Mouse (Mus musculus) embryonic stem cell, embryonic (primary cell): ENCODE data around the gene Ctps.

Experiments
- CTCF ChIA-PET, 4 experiments: fragments of 300-600 bp in 2 of 4; fragments of 350-600 bp in 2 of 4; sonication (Branson Sonifier 250); formaldehyde crosslinking; loops; one replicate each; lab custom pipeline; 2022; ENCODE audit warnings: inconsistent platforms in 2 of 4; lab: Charles Lee
- POLR2A ChIA-PET, 4 experiments: fragments of 300-600 bp in 2 of 4; fragments of 350-600 bp in 2 of 4; sonication (Branson Sonifier 250); formaldehyde crosslinking; loops; one replicate each; lab custom pipeline; 2022; ENCODE audit warnings: antibody characterized with exemption in 4 of 4, inconsistent platforms in 1 of 4; lab: Charles Lee

Gene Ctps

DNA sequence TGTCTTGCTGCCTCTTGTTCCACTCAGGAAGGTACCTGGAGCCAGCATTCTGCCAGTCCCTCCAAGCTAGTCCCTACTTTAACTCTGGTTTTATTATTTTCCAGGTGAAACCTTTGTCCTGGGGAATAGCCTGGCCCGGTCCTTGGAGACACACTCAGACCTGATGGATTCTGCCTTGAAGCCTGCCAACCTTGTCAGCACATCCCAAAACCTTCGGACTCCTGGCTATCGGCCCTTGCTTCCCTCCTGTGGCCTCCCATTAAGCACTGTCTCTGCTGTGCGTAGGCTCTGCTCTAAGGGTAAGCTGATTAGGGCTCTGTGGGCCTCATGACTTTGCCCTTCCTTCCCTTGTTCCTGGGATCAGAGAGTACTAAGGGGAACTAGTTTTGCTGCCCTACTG, 47.7 kb downstream of the Ctps start:
- ChIA-PET POLR2A (interaction anchor here in 1 of 4 experiments (0.6 kb wide), 1 partner anchor 68 kb away, joined by 3 read pairs; no protein-coding TSS in a partner anchor), CTCF (interaction anchor here in 1 of 4 experiments (0.6 kb wide), 1 partner anchor 51 kb away, joined by 3 read pairs; no protein-coding TSS in a partner anchor)

- CTCF ChIA-PET: interaction anchor here in 1 of 4 experiments (0.6 kb wide), 1 partner anchor 50 kb away, joined by 3 read pairs; no protein-coding TSS in a partner anchor
- POLR2A ChIA-PET: interaction anchor here in 2 of 4 experiments (0.6 to 1.9 kb wide), 2 partner anchors 9 to 67 kb away, joined by 3 to 6 read pairs; no protein-coding TSS in a partner anchor
Measured at GRCm38 (mm10) chr4:120521761-120522160, 48.3 kb downstream of the Ctps start.

DNA sequence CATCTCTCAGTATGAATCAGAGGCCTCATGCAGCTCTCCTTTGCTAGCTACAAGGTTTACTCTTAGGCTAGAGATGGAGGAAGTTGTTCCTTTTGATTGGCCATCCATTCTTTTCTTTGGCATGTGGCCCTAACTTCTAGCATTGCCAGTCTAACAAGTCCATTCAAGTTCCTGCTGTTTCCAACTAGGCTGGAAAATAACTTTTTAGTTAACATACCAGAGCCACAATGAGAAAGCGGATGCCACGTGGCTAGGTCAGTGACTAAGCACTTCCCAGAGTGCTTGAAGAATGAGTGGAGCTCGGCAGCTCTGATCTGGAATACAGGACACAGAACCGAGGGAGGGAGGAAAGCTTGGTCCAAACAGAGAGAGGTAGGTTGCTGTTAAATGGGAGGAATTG, 52.7 kb downstream of the Ctps start:
- ChIA-PET CTCF (interaction anchor here in 2 of 4 experiments (1.1 to 1.3 kb wide), 3 partner anchors 10 to 165 kb away, joined by 3 to 4 read pairs (median 4); no protein-coding TSS in a partner anchor), POLR2A (interaction anchor here in 3 of 4 experiments (0.6 to 2.7 kb wide), 9 partner anchors 10 to 149 kb away, joined by 3 to 13 read pairs (median 4); partner anchors contain the start of genes Ctps (in 3 of the 3) and Cited4 (in 1 of the 3))

DNA sequence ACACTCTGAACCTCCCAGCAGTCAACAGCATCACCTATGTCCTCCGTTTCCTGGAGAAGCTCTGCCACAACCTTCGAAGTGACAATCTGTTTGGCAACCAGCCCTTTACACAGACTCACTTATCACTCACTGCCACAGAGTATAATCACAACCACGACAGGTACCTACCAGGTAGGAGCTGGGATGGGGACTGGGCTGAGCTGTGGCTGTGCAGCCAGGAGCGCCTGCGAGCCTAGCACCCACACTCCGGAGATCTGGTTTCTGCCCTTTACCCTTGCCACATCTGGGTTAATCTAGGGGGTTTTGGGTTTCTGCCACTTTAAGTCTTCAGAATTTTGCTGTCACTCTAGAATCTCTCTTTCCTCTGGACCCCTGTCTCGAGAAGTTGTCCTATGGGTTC, 53.2 kb downstream of the Ctps start:
- ChIA-PET CTCF (interaction anchor here in 1 of 4 experiments (1.1 to 1.3 kb wide), 2 partner anchors 10 to 165 kb away, joined by 4 read pairs; no protein-coding TSS in a partner anchor), POLR2A (interaction anchor here in 3 of 4 experiments (1.0 to 2.7 kb wide), 6 partner anchors 10 to 149 kb away, joined by 3 to 13 read pairs (median 4); partner anchors contain the start of genes Ctps (in 3 of the 3) and Cited4 (in 1 of the 3))

DNA sequence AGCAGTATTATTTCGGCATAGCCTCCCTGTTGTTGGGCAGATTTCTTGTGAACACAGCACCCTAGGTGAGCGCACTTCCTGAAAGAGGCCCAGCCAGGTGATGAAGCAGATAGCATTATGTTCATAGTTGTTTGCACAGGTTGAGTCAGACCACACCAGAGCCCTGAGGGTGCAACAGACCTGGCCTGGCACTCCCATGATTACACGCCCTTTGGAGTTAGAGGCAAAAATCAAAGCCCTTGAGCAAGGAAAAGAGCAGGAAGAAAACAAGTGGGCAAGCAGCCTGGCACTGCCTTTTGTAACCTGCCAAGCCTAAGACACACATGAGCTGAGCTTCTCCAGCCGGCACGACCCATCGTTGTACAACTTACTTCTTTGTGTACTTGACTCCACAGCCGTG, 53.6 kb downstream of the Ctps start:
- POLR2A ChIA-PET: interaction anchor here in 2 of 4 experiments (1.0 to 2.7 kb wide), 3 partner anchors 53 to 149 kb away, joined by 3 to 13 read pairs (median 12); partner anchors contain the start of genes Ctps (in 2 of the 2) and Cited4 (in 1 of the 2)
- CTCF ChIA-PET: interaction anchor here in 1 of 4 experiments (1.1 to 1.3 kb wide), 2 partner anchors 9 to 166 kb away, joined by 4 read pairs; no protein-coding TSS in a partner anchor

GRCm38 (mm10) chr4:120514366-120514765, 55.7 kb downstream of the Ctps start:
- ChIA-PET POLR2A (no interaction called here), CTCF (no interaction called here)

DNA sequence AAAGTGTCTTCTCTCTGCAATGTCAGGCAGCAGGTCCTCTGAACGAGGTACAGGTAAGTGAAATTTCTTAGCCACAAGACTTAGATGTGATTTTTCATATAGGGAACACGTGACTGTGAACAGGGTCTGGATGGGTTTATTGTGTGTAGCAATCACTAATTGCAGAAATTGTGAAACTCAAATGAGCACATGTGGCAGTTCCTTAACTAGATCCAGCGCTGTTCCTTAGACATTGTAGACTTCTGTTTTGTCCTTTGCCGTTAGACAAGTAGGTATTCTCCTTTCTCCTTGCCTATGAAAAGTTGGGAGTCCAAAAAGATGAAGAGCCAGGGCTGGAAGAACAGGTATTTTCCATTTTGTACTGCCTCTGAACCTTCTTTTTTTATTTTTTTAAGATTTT, 58.9 kb downstream of the Ctps start:
- ChIA-PET POLR2A (interaction anchor here in 1 of 4 experiments (0.6 kb wide), 3 partner anchors 86 to 154 kb away, joined by 3 to 5 read pairs (median 3); partner anchors contain the start of gene Scmh1), CTCF (no interaction called here)

DNA sequence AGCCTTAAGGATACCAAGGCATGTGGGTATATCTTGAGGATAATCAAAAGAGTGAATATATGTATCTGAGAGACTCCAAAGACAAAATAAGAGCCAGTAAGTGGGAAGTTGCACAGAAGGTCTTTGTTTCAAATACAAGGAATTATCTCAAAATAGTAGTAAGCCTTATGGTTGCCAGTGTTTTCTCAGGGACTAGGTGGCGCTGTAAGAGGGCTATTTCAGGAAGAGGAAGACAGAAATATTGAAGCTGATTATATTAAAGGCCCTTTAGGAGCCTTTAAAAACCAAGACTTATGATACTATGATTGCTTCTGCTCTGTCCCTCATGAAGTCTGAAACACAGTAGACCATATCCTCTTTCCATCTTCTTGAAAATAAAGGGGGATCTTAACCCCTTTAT, 63.1 kb downstream of the Ctps start:
- CTCF ChIA-PET: interaction anchor here in 2 of 4 experiments (0.6 to 1.5 kb wide), 5 partner anchors 10 to 171 kb away, joined by 3 to 5 read pairs (median 3); no protein-coding TSS in a partner anchor
- POLR2A ChIA-PET: interaction anchor here in 1 of 4 experiments (0.7 to 1.5 kb wide), 4 partner anchors 10 to 290 kb away, joined by 3 read pairs; no protein-coding TSS in a partner anchor
